Mouse (Mus musculus) leukemia stem cell, adult 10-12 weeks (primary cell): Measurements from ENCODE around the gene Gm28269. TPM values are rescaled to one million over a fixed set of nuclear protein-coding genes. Genes with fewer than 3 reads are reported as not detected.

Source experiments
- polyA plus RNA-seq: library from polyadenylated mRNA; stranded (reverse); fragments of >175 nt; gene quantifications from 2 replicates; pipeline ENCODE4 v1.2.3, GENCODE M21; 2012; ENCODE audit warnings: low replicate concordance

Gene Gm28269
- not detected in 2 replicates for polyA plus RNA-seq

DNA sequence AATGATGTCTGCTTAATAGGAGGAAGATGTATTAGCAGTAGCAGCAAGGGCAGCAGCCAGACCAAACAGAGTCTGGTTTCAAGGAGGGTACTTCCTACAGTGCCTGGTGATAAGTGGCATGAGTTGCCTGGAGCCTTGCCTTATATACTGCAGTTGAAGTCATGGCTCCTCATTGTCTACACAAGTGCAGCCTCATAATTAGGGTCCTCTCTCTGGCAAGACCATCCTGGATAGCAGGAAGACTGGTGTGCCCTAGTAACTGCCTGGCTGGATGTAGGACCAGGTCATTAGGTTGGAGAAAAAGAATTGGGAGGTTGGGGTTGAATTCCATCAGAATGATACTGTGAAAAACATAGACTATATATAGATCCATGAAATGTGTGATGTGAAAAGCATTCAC is at the start of gene Gm28269:
Gm28269 (minus strand) TSS at position 101 of the 400 bp plus-strand sequence.

DNA sequence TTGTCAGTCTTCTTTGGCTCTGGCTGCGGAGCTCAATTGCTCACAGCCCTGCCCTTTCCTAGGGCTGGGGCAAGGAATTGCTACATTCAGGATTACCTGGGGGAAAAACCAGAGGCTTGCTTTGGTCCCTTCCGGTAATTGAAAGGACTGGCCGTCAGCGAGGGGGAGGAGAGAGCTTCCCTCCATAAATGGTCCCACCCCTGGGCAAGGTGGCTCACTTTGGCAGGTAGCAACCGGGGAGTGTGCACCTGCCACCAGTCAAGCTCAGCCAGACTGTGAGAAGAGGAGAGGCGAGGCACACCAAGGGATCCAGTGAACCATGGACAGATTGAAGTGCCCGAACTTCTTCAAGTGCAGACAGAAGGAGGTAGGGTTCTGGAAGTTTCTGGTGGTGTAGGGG is 30.1 kb downstream of the Gm28269 start, which contains the start of gene Slc6a14:
Slc6a14 (plus strand) TSS at position 68 of the 400 bp plus-strand sequence.

Other genes with a start within 250 kb of the Gm28269 start
- not detected in 2 replicates for gene Slc6a14, start 30.2 kb downstream of the Gm28269 start, polyA plus RNA-seq